Mouse (Mus musculus) cerebellum, adult 9-11 months (tissue): ENCODE data around the gene Krt84.
A peak's percentile ranks its signal among the peaks of the same experiment; 100 is the strongest.
"Not testable (repeated sequence)": the region's sequence is repeated elsewhere in the genome, so short reads cannot be mapped to it uniquely, and the experiment has no call there.

Experiments
- DNase-seq: peaks from one replicate; pipeline ENCODE4 v3.0.0; 2022

Krt84 gene

GRCm38 (mm10) chr15:101532720-101533119 is at the start of gene Krt84:
Gene Krt84 (minus strand): TSS chr15:101532820.
- DNase-seq, result no peak

DNA sequence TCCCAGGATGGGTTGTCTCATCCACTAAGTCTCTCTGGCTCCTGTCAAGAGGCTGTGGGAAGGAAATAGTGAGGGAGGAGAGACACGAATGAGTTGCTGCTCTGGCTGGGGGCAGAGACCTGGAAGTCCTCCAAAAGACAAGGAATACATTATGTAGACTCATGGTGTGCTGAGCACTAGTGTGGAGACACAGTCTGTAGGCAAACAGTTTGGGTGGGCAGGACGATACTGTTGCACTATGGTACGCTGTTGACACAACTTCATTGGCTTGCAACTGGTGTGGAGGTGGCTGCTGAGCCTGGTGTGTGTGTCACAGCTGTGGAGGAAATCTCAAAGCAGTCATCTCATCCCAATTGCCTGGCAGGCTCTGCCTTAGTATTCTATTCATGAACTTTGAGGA is 49.1 kb upstream of the Krt84 start:
- no peak for DNase-seq

- DNase-seq, result no peak
These were observed 42.9 kb upstream of the Krt84 start for GRCm38 (mm10) chr15:101575506-101575905.

GRCm38 (mm10) chr15:101573796-101574345 is 41.3 kb upstream of the Krt84 start, which contains the start of gene Krt75:
Gene Krt75 (minus strand): TSS chr15:101573904.
- DNase-seq, result no peak

DNA sequence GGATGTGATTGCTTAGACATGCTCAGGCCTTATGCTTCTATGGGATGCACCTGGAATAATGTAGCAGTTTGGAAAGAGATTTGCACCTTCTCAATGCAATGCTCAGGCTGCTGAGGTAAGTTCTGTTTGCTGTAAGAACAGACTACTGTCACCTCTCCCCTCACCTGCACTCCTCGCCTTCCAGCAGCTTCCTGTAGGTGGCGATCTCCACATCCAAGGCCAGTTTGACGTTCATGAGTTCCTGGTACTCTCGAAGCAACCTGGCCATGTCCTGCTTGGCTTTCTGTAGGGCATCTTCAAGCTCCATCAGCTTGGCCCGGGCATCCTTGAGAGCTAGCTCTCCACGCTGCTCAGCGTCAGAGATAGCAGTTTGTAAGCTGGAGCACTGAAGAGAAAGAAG is 35.2 kb upstream of the Krt84 start:
- no peak for DNase-seq

DNA sequence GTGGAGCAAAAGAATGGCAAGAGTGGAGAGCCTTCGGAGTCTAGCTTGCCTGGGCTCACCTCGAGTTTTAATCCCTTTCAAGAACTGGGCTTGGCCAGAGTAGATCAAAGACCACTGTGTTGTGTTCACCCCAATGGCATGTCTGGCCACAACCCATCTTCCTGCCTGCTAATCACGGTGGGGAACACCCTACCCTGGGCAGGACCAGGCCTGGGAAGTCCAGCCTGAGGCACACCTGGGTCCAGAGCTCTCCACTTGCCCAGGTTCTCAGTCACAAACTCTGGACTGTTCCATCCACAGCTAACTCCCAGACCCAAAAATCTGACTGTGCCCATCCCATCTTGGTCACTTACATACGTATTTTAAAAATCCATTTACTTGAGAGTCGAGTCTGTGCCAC is 30.2 kb upstream of the Krt84 start, which contains the start of gene Krt90:
Gene Krt90 (minus strand): TSS at position 101 of the 400 bp plus-strand sequence.
- no peak for DNase-seq

DNA sequence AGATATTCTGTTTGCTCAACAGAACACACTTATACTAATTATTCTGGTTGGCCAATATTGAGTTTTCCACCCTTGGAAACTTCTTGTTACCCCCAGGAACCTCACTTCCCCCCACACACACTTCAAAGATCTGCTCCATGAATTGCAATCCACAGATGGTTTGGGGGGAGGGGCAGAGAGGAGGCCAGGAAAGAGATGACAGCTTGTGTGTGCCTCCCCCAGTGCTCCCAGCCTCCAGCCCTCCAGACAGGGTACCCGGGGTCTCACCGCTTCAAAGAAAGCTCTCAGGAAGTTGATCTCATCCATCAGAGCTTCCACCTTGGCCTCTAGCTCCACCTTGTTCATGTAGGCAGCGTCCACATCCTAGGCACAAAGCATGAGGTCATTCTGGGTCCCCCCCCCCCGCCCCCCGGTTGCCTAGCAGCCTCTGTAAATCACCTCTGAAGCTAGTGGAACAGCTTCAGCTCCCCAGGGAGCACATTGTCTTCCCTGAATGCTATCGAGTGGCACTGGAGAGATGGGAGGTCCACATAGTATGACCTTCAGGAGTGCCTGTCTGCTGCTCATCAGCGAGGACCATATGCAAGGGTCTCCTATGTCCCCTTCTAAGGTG is 25.5 kb upstream of the Krt84 start:
- DNase-seq, result no peak

DNA sequence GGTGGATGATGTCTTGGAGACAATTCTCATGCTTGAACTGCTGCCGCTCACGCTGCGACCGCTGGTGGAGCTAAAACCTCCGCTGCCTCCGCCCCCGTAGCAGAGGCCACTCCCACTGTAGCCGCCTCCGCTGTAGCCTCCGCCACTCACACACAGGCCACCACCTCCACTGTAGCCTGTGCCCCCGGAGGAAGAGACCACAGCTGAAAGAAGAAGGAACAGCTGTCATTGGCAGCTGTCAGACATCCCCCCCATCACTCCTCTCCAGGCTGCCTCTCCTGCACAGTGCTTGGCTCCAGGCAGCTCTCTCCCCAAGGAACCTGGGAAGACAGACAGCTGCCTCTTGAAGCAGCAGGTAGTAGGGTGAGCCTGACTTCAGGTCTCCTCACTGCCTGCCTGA is 20.5 kb upstream of the Krt84 start:
- no peak for DNase-seq

- DNase-seq, result no peak
These were observed 19.6 kb upstream of the Krt84 start for GRCm38 (mm10) chr15:101552188-101552587.

- no peak for DNase-seq
These were observed 17.9 kb upstream of the Krt84 start, which contains the start of gene Krt82 for GRCm38 (mm10) chr15:101550567-101550966. Gene Krt82 (minus strand): TSS chr15:101550667.

GRCm38 (mm10) chr15:101544478-101544877 is 11.9 kb upstream of the Krt84 start:
- no peak for DNase-seq

DNA sequence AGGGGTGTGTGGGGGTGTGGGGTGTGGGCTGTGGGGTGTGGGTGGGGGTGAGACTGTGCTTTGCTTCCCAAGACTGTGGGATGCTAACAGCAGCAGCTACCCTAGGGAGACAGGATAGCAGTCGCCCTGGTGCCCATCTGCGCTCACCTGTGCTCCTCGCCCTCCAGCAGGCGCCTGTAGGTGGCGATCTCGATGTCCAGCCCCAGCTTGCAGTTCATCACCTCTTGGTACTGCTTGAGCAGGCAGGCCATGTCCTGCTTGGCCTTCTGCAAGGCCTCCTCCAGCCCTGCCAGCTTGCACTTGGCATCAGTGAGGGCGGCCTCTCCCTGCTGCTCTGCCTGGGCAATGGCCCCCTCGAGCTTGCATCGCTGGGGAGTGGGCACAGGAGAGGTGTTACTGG is 9.9 kb upstream of the Krt84 start:
- no peak for DNase-seq

DNA sequence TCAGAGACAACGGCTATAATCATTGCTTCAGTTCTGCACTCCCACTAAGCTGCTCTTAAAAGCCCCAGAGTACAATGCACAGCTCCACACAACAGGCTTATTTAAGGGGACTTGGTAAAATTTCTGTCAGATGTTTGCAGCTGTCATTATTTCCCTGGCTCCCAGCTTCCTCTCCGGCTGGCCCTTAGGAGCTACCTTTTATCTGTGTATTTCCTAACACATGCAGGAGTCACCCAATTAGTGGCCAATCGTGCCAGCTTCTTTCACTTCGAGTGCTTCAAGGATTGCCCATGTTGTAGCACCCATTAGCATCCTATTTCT is 5.9 kb upstream of the Krt84 start:
- no peak for DNase-seq

DNA sequence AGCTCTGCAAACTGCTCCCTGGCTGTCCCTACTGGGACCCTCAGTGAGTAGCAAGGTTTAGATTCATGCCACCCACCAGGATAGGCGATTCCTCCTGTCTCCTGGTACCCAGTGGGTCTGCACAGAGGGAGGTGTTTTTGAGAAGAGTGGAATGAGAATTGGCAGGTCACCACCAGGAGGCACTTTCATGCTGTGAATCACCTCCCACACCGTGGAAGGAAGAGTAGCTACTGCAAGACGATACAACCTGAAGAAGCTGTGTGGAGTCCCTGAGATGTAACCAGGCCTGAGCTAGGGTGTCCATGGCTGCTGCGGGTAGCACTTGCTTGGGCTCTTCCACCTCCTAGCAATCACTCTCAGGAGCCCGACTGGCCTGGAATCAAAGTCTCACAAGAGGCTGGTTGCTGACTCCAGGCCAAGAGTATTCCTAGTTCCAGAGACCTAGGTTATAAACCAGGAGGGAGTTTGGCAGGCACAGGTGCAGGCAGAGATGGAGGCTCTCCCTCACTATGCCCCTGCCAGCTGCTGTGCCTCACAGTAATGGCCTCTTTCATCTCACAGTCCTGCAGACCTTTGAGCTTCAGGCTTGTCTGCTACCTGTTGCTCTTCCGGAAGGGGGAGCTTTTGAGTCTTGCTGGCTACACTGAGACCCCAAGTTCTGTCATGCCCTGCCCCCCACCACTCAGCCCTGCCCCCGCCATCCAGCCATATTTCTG is 5.4 kb upstream of the Krt84 start:
- no peak for DNase-seq

DNA sequence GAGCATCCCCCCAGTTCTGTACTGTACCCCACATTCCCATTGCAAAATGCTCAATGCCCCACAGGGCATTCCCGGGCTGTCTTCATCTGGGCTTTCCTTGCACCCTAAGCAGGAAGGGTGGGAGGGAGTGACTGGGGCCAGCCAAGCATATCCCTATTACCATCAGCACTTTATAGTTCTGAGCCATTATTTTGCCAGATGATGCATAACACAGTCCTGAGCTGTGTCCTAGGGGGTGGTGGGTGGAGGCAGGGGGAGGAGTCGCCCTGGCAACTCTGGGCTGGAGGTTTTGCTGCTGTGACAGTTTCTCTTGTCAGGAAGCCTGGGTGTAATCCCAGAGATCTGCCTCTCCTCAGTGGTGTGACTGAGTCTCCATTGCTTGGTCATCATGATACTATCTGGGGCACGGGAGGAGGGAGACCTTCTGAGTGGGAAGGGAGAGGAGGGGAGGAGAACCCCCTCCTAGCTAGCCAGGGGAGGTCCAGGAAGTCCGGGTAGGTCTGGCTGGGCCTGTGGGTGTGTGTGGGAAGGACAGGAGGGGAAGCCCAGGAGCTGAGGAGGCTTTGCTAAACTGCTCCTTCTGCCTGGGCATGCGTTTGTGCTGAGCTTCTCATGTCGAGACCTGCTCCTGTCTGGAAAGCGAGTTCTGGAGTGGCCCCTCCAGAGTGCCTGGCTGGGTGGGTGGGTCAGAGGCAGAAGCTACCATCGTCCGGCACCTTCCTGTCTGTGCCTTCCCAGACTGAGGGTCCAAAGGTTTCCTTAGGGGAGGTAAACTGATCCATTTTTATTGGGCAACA is 3.6 kb upstream of the Krt84 start:
- DNase-seq, result no peak

GRCm38 (mm10) chr15:101522556-101523232 is 9.9 kb downstream of the Krt84 start:
- no peak for DNase-seq

GRCm38 (mm10) chr15:101519792-101520191 is 12.8 kb downstream of the Krt84 start:
- DNase-seq, result peak; percentile 47

DNA sequence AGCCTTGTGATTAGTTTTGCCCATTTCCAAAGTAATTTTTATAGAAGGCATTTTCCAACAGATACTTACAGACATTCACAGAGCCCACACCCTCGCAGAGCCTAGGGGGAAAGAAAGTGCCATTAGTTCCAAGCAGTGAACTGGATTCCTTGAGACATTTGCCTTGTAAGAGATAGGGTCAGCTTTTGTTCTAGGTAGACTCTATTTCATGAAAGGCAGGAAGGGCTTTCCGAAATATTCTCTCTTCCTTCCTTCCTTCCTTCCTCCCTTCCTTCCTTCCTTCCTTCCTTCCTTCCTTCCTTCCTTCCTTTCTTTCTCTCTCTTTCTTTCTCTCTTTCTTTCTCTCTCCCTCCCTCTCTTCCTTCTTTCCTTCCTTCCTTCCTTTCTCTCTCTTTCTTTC is 15.5 kb downstream of the Krt84 start, which contains the start of gene Gm49425:
Gene Gm49425 (minus strand): TSS at position 101 of the 400 bp plus-strand sequence.
- DNase-seq, result not testable (repeated sequence)

DNA sequence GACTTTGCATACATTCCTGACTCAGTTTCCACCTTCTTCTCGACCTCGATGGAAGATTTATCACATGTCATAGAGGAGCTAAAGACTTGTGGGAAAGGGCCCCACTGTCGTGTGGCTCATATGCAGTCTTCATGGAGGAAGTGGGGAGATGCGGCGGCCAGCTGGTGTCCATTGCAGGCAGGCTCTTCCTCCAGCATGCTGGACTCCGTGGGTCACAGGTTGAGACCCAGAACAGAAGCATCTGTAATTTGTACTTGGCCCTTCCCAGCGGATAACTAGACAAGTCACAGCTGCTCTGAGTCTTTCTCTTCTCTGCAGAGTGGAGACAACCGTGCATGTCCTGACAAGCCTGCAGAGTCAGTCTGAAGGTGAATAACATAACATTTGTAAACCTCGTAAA is 24.4 kb downstream of the Krt84 start:
- no peak for DNase-seq

DNA sequence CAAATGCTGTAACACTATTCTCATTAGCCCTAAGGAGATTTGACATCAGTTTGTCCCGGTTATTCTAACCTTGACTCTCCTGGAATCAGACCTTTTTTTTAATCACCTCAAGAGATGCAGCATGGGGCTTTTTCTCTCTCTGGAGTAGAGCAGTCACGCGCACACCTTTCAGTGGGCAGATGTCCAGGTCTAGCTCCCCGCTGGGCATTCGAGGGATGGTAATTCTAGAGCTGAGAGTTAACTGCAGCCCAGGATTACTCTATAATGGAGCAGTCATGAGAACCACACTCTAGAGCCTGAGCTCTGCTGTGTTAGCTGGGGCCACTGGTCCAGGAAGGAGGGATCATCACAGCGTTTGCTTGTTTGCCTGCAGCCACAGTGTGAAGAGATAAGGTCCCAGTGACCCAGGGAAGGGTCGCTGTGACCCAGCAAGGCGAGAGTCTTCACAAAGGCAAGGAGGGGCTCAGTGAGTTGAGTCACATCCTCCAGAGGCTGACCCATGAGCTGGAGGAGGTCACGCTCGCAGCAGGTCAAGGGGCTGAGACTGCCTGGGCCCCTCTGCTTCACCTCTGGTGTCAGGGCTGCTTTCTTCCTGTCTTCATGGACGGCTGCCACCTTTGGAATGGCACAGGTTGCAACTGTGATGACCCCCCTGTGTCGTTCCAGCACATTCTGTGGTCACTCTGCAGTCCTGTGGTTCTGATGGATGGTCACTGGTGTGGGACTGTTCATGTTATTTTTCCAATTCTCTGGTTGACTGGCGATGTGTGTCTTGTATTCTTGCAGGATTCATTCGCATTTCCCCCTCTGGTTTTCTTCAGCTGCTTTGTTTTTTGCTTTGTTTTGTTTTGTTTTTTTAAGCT is 25.5 kb downstream of the Krt84 start:
- no peak for DNase-seq

DNA sequence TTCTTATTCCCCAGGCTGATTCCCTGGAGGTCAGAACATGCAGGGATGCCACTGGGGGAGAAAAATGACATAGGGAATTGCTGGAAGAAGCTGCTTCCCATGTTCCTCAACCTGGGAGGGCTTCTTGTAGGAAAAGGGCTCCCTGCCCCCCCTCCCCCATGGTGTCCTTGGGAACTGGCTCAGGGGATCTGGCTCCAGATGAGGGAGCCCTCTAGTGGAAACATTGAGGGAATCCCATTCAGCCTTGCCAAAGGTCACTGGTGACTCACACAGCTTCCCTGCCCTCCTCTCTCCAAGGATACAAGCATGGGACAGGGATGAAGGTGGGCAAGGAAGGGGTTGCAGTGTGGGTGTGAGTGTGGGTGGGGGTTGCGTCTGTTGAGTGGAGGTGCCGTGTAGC is 35.4 kb downstream of the Krt84 start:
- peak; percentile 9 for DNase-seq

DNA sequence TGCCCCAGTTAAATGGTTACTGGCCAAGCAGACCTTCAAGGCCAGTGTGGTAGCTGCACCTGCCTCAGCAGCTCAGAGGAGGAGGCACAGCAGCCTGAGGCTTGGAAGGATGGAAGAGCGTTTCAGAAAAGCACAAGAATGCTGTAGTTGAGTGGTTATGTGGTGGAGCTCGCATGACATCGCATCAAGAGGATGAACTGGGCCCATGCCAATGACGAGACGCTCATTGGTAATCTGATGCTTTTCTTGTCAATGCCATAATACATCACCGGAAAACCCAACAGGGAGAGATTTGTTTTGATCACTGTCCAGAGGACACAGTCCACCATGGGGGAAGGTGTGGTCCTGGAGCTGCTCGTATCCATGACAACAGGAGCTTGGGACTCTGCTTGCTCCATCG is 37.4 kb downstream of the Krt84 start:
- no peak for DNase-seq
